Mouse (Mus musculus): ENCODE data around the gene Slc1a2.

- TF ChIP-seq CTCF (IDR thresholded peaks at IDR 0.05; ENCODE audit: insufficient read depth, low read length) = no peak
- no peak for TF ChIP-seq POLR2A (IDR thresholded peaks at IDR 0.05; ENCODE audit: borderline replicate concordance, extremely low read depth, low read depth, low read length)
These were observed 66.6 kb downstream of the Slc1a2 start for GRCm38 (mm10) chr2:102725054-102725453.
